Mouse (Mus musculus) cerebellum, postnatal 4 days (tissue): Measurements from ENCODE around the gene Gm17727.
"Not testable (repeated sequence)": the region's sequence is repeated elsewhere in the genome, so short reads cannot be mapped to it uniquely, and the experiment has no call there.

ENCODE experiments used
- DNase-seq, 2 experiments: peaks; one replicate each; pipeline ENCODE4 v3.0.0; 2022; ENCODE audit warnings: low spot score in 2 of 2, mixed read lengths in 1 of 2

Gm17727 gene

DNA sequence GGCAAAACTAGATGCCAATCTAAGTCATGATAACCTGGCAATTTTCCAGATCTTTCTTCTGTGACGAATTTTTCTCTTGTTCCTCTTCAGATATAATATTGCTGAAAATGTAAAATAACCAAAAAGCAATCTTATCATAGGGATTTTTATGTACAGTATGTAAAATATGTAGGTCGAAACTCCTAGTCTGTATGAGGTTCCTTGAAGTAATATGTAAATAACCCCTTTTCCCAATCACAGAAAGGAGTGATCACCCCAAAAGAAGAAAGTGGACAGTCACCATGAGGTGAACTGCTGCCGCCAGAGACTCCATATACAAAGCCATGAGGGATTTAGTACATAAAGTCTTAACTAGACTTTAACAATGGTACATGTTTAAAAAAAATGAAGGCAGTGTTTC lies at the start of gene Gm17727:
Gene Gm17727 (minus strand): TSS at position 101 of the 400 bp plus-strand sequence.
- DNase-seq = no peak

GRCm38 (mm10) chr9:35817881-35818280 lies 40.0 kb upstream of the Gm17727 start:
- DNase-seq = not testable (repeated sequence)

DNA sequence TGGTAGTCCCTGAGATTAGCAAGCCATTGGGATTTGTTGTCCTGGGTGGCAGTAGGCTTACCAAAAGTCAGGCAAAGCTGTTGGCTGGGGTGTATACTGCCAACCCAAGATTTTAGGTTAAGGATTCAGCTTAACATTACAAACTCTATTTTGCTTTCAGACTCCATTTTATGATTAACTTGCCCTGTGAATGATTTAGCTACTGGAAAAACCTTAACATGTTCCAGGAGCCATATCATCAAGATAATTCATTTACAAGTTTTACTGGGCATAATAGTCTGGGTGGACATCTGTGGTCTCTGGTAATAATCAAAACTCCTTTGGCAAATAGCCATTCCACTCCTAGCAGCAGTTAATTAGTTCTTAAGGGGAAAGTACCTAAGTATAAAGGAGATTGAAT lies 20.2 kb upstream of the Gm17727 start:
- no peak for DNase-seq

- no peak for DNase-seq
These were observed 12.1 kb upstream of the Gm17727 start, which contains the start of the genes Gm27235 and D730048I06Rik for GRCm38 (mm10) chr9:35790001-35790400. Gene Gm27235, minus strand, starts transcription at chr9:35790101. Gene D730048I06Rik, minus strand, starts transcription at chr9:35790112.

GRCm38 (mm10) chr9:35756843-35757242 lies 21.1 kb downstream of the Gm17727 start:
- no peak for DNase-seq

- DNase-seq = no peak
These were observed 37.2 kb downstream of the Gm17727 start, which contains the start of gene Gm17677 for GRCm38 (mm10) chr9:35740749-35741148. Gene Gm17677, plus strand, starts transcription at chr9:35741049.
